Mouse (Mus musculus) limb, embryonic 11.5 days (tissue): ENCODE results near the gene L3mbtl2. TPM values are rescaled to one million over a fixed set of nuclear protein-coding genes. Genes with fewer than 3 reads are reported as not detected.

Experiments
- polyA plus RNA-seq: library from polyadenylated mRNA; unstranded; fragments of >200 nt; fragmentation: Nextera tagmentation; extraction: Ambion mirVana; gene quantifications from 2 replicates; pipeline ENCODE4 v1.2.1, GENCODE M21; 2014

L3mbtl2 gene
- polyA plus RNA-seq, 1 experiment from 2014 or later, result 24.2 TPM

Other genes starting within 250 kb of the L3mbtl2 start
- 569 and 571 TPM in 2 replicates for gene Rbx1, start 197.6 kb upstream of the L3mbtl2 start, polyA plus RNA-seq
- 24.5 and 27.6 TPM in 2 replicates for gene Ep300, start 78.5 kb upstream of the L3mbtl2 start, polyA plus RNA-seq
- gene Chadl, start 33.4 kb downstream of the L3mbtl2 start, polyA plus RNA-seq, result 4.4 and 4.5 TPM in 2 replicates
- 53.9 and 57.9 TPM in 2 replicates for gene Zc3h7b, start 81.2 kb downstream of the L3mbtl2 start, polyA plus RNA-seq
- 125 and 129 TPM in 2 replicates for gene Rangap1, start 81.6 kb downstream of the L3mbtl2 start, polyA plus RNA-seq
- gene Tef, start 138.5 kb downstream of the L3mbtl2 start, polyA plus RNA-seq, result 13.7 and 14.6 TPM in 2 replicates
- gene Tob2, start 194.9 kb downstream of the L3mbtl2 start, polyA plus RNA-seq, result 16.7 and 16.8 TPM in 2 replicates
- gene Phf5a, start 208.0 kb downstream of the L3mbtl2 start, polyA plus RNA-seq, result 240 and 243 TPM in 2 replicates
- 158 and 162 TPM in 2 replicates for gene Aco2, start 208.4 kb downstream of the L3mbtl2 start, polyA plus RNA-seq